Mouse (Mus musculus): ENCODE results near the gene Cpt1b. TPM values are rescaled to one million over a fixed set of nuclear protein-coding genes. Genes with fewer than 3 reads are reported as not detected.
A peak's percentile ranks its signal among the peaks of the same experiment; 100 is the strongest.
"Not testable (repeated sequence)": the region's sequence is repeated elsewhere in the genome, so short reads cannot be mapped to it uniquely, and the experiment has no call there.

Gene Cpt1b
- polyA plus RNA-seq, 1 experiment from 2014 or later: 0.54 TPM

DNA sequence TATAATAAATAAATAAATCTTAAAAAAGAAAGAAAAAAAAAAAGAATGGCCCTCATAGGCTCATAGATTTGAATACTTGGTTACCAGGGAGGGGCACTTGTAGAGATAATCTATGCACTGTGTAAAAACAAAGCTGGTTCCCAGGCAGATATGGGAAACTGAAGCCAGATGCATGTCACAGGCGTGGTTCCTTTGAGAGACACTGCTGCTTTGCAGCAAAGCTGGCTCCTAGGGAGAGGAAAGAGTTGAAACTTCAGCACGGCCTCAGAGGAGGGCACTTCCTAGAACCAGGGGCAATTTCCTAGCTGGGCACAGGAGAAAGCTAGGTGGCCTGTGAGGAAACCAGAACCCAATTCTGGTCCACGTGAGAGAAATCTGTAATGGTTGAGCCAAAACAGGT lies 8.5 kb upstream of the Cpt1b start:
- no peak for TF ChIP-seq CTCF (IDR thresholded peaks at IDR 0.05; ENCODE audit: low read depth)
- no peaks in the 10 kb centered on the region for H3K4me1 ChIP-seq (ENCODE audit: insufficient read depth)
- H3K9me3 ChIP-seq (ENCODE audit: low read depth, low read length): no peaks in the 10 kb centered on the region
- ATAC-seq (ENCODE audit: insufficient read depth): no peak
- H3K4me3 ChIP-seq (ENCODE audit: low read depth, low read length): no peak overlapping the region
- H3K27ac ChIP-seq (ENCODE audit: low read depth): no peak overlapping the region
- H3K36me3 ChIP-seq (ENCODE audit: insufficient read depth): no peaks in the 10 kb centered on the region
- no peak for DNase-seq
- H3K4me2 ChIP-seq: no peak overlapping the region
- H3K27me3 ChIP-seq (ENCODE audit: insufficient read depth, low read length): no peaks in the 10 kb centered on the region
- 72% methylated on average over 3 of the region's 3 CpGs for WGBS
- no peak overlapping the region for H3K9ac ChIP-seq

DNA sequence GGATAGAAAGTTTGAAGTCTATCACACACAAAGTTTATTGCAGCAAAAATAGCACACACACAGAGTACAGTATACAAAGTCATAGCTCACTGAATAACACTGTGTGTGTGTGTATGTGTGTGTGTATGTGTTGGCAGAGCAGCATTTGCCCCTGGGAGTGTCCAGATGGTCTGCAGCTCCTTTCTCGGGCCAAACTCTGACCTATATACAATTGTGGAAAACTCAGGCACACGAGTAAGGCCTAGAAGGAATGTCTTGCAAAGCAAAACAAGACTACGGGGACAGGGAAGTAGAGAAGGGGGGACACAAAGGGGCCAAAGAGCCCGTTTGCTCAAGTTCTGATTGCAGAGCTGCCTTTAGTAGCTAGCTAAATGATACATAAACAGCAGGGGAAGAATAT lies 7.3 kb upstream of the Cpt1b start:
- Histone ChIP-seq H3K27me3 (ENCODE audit: insufficient read depth, low read length) (no peaks in the 10 kb centered on the region), H3K9ac (no peak overlapping the region), H3K36me3 (ENCODE audit: insufficient read depth) (no peaks in the 10 kb centered on the region), H3K4me1 (ENCODE audit: insufficient read depth) (peaks cover 5% of the 10 kb centered on the region; the same call in 1 of the 2 replicates), H3K4me2 (no peak overlapping the region), H3K9me3 (ENCODE audit: low read depth, low read length) (no peaks in the 10 kb centered on the region), H3K4me3 (ENCODE audit: low read depth, low read length) (no peak overlapping the region), H3K27ac (ENCODE audit: low read depth) (no peak overlapping the region)
- 67% methylated on average over 4 of the region's 4 CpGs for WGBS
- ATAC-seq (ENCODE audit: insufficient read depth) (no peak), DNase-seq (no peak)
- no peak for TF ChIP-seq CTCF (IDR thresholded peaks at IDR 0.05; ENCODE audit: low read depth)

- H3K4me2 ChIP-seq: no peak overlapping the region
- 88% methylated on average over 6 of the region's 6 CpGs for WGBS
- no peak for TF ChIP-seq CTCF (IDR thresholded peaks at IDR 0.05; ENCODE audit: low read depth)
- DNase-seq (no peak), ATAC-seq (ENCODE audit: insufficient read depth) (no peak)
- H3K27me3 ChIP-seq (ENCODE audit: insufficient read depth, low read length): no peaks in the 10 kb centered on the region
- peaks cover 5% of the 10 kb centered on the region; the same call in 1 of the 2 replicates for H3K4me1 ChIP-seq (ENCODE audit: insufficient read depth)
- no peak overlapping the region for H3K27ac ChIP-seq (ENCODE audit: low read depth)
- no peaks in the 10 kb centered on the region for H3K9me3 ChIP-seq (ENCODE audit: low read depth, low read length)
- no peak overlapping the region for H3K4me3 ChIP-seq (ENCODE audit: low read depth, low read length)
- peaks cover 9% of the 10 kb centered on the region for H3K36me3 ChIP-seq (ENCODE audit: insufficient read depth)
- H3K9ac ChIP-seq: no peak overlapping the region
These were observed 6.1 kb upstream of the Cpt1b start for GRCm38 (mm10) chr15:89431806-89432205.

GRCm38 (mm10) chr15:89431271-89431670 lies 5.6 kb upstream of the Cpt1b start:
- Histone ChIP-seq H3K27ac (ENCODE audit: low read depth) (no peak overlapping the region), H3K36me3 (ENCODE audit: insufficient read depth) (peaks cover 14% of the 10 kb centered on the region), H3K9me3 (ENCODE audit: low read depth, low read length) (no peaks in the 10 kb centered on the region), H3K27me3 (ENCODE audit: insufficient read depth, low read length) (no peaks in the 10 kb centered on the region), H3K9ac (no peak overlapping the region), H3K4me2 (no peak overlapping the region), H3K4me1 (ENCODE audit: insufficient read depth) (peaks cover 5% of the 10 kb centered on the region; the same call in 1 of the 2 replicates), H3K4me3 (ENCODE audit: low read depth, low read length) (no peak overlapping the region)
- no peak for TF ChIP-seq CTCF (IDR thresholded peaks at IDR 0.05; ENCODE audit: low read depth)
- WGBS: 80% methylated on average over 3 of the region's 3 CpGs
- no peak for ATAC-seq (ENCODE audit: insufficient read depth)
- no peak for DNase-seq

DNA sequence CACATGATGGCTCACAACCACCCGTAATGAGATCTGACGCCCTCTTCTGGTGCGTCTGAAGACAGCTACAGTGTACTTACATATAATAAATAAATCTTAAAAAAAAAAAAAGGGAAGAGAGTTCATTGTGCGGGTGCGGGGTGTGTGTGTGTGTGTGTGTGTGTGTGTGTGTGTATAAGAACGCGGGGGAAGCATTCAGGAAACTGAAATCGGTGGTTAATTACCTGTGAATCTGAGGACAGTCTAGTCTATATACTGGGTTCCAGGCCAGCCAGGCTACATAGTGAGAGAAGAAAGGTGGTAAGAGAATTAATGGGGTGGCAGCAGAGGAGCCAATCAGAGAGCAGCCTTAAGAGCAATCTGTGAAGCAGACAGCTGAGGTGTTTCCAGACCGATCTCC lies 5.1 kb upstream of the Cpt1b start:
- H3K9ac ChIP-seq; DNase-seq; H3K4me3 ChIP-seq (ENCODE audit: low read depth, low read length); H3K4me2 ChIP-seq; H3K27ac ChIP-seq (ENCODE audit: low read depth); ATAC-seq (ENCODE audit: insufficient read depth); H3K27me3 ChIP-seq (ENCODE audit: insufficient read depth, low read length); H3K9me3 ChIP-seq (ENCODE audit: low read depth, low read length); H3K4me1 ChIP-seq (ENCODE audit: insufficient read depth): not testable (repeated sequence)
- peaks cover 18% of the 10 kb centered on the region for H3K36me3 ChIP-seq (ENCODE audit: insufficient read depth)
- WGBS: 75% methylated on average over 8 of the region's 9 CpGs

- Histone ChIP-seq H3K4me1 (ENCODE audit: insufficient read depth) (peaks cover 5% of the 10 kb centered on the region; the same call in 1 of the 2 replicates), H3K27ac (ENCODE audit: low read depth) (peak overlapping the region; percentile 99), H3K9ac (peak overlapping the region; percentile 76), H3K36me3 (ENCODE audit: insufficient read depth) (peaks cover 18% of the 10 kb centered on the region), H3K4me3 (ENCODE audit: low read depth, low read length) (peak overlapping the region; percentile 80), H3K9me3 (ENCODE audit: low read depth, low read length) (no peaks in the 10 kb centered on the region), H3K27me3 (ENCODE audit: insufficient read depth, low read length) (no peaks in the 10 kb centered on the region), H3K4me2 (peak overlapping the region; percentile 92)
- TF ChIP-seq CTCF (IDR thresholded peaks at IDR 0.05; ENCODE audit: low read depth): peak; percentile 16
- 46% methylated on average over 6 of the region's 6 CpGs for WGBS
- no peak for DNase-seq
- ATAC-seq (ENCODE audit: insufficient read depth): no peak
These were observed 4.7 kb upstream of the Cpt1b start for GRCm38 (mm10) chr15:89430341-89430740.

DNA sequence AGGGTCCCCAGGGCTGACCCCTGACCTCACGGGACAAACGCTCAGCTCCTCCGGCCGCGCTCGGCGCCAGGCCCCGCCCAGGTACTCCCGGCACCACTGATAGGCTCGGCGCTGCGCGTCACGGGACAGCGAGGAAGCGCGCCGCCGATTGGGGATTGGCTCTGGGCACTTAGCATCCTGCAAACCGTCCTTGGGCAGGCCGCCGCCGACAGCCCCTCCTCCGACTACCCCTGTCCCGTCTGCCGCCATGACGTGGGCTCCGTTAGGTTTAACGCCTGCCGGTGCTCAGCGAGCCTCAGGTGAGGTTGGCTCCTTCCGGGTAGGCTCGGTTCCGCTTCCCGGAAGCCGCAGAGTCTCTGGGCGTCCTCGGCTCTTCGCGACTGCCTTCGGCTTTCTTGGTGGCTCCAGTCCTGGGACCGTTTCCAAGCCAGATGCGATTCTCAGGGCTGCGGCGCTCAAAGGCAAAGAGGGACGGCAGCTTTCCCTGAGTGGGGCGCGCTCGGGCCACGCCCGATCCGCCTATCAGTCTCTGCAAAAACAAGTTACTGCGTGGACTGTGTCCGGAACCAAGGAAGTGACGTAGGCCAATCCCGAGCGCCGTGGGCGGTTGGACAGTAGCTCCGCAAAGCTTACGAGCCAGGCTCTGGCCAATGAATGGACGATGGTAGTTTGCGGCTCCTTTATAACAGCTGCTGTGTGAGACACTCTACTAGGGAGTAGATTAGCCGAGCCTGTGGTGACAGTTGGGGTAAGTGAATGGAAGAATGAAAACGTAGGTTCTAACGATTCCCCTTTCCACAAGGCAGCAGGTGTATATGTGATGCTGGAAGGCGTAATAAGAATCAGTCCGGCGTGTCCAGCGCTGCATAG lies 3.9 kb upstream of the Cpt1b start, which contains the start of the genes C730034F03Rik, Gm44502 and Chkb:
TSS of gene C730034F03Rik (plus strand) at position 238 of the 870 bp plus-strand sequence.
TSS of gene Gm44502 (minus strand) at position 345 of the 870 bp plus-strand sequence.
TSS of gene Chkb (minus strand) at position 557 of the 870 bp plus-strand sequence.
- Histone ChIP-seq H3K4me3 (ENCODE audit: low read depth, low read length) (peak within 1 kb of the TSS; percentile 80), H3K27me3 (ENCODE audit: insufficient read depth, low read length) (no peaks in the 10 kb centered on the region), H3K9me3 (ENCODE audit: low read depth, low read length) (no peaks in the 10 kb centered on the region), H3K27ac (ENCODE audit: low read depth) (peak within 1 kb of the TSS; percentile 99), H3K4me2 (peak within 1 kb of the TSS; percentile 92), H3K36me3 (ENCODE audit: insufficient read depth) (peaks cover 18% of the 10 kb centered on the region), H3K4me1 (ENCODE audit: insufficient read depth) (peaks cover 5% of the 10 kb centered on the region; the same call in 1 of the 2 replicates), H3K9ac (peak within 1 kb of the TSS; percentile 76)
- TF ChIP-seq CTCF (IDR thresholded peaks at IDR 0.05; ENCODE audit: low read depth): no peak
- peak; percentile 95 for ATAC-seq (ENCODE audit: insufficient read depth)
- WGBS: under 1% methylated on average over 70 of the region's 70 CpGs
- peak; percentile 96 for DNase-seq
